Mouse (Mus musculus): Measurements from ENCODE around the gene Golph3.

The Golph3 gene

GRCm38 (mm10) chr15:12318451-12318850, 2.8 kb upstream of the Golph3 start:
- DNase-seq (ENCODE audit: low read depth, low spot score): no peak

DNA sequence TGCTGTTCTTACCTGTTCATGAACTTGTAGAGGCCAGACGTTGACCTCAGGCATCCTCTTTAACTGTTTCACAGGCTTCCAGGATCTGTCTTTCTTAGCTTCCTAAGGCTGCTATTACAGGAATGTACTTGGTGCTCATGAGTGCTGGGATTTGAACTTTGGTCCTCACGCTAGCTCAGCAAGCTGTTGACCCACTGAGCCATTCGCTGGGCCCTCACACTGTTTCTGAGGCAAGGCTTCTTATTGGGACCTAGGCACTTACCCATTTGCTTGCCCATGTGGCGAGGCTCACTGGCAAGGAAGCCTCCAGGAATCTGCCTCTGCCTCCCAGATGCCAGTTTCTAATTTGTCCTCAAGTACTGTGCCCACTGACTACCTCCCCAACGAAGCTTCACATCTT, 1.4 kb upstream of the Golph3 start:
- no peak for DNase-seq (ENCODE audit: low read depth, low spot score)

GRCm38 (mm10) chr15:12320441-12321090, 684 bp upstream of the Golph3 start:
- no peak for DNase-seq (ENCODE audit: low read depth, low spot score)

DNA sequence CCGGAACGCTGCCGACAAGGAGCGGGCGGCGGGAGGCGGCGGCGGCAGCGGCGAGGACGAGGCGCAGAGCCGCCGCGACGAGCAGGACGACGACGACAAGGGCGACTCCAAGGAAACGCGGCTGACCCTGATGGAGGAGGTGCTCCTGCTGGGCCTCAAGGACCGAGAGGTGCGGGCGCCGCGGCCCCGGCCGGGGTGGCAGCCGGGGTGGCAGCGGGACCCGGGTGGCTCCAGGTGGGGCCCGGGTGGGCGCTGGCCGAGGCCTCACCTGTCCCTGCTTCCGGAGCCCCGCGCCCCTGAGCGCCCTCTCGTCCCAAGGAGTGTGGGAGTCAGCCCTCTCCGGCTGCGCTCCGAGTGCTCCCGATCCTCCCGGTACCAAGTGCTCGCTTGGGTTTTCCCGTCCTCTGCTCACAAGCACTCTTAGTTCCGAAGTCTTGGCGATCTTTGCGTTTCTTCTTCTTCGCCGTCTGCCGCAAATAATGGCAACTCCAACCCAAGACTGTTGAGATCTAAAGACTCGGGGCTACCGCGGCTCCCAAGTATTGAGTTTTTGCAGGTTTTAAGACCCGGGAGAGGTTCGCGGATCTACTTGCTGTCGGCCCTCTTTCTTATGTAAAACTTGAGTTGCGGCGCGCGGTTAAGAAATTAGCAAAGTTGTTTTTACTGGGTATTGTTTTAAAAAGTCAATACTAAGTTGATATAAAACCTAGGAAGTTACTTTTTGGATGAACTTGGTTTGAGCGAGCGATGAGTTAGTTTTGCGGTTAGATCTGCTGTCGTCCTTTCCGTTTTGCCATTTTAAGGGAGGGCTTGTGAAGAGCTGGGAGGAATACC, 755 bp downstream of the Golph3 start, which contains the start of gene 1810049J17Rik:
1810049J17Rik (minus strand) TSS at position 112 of the 834 bp plus-strand sequence.
- peak; percentile 67 for DNase-seq (ENCODE audit: low read depth, low spot score)

DNA sequence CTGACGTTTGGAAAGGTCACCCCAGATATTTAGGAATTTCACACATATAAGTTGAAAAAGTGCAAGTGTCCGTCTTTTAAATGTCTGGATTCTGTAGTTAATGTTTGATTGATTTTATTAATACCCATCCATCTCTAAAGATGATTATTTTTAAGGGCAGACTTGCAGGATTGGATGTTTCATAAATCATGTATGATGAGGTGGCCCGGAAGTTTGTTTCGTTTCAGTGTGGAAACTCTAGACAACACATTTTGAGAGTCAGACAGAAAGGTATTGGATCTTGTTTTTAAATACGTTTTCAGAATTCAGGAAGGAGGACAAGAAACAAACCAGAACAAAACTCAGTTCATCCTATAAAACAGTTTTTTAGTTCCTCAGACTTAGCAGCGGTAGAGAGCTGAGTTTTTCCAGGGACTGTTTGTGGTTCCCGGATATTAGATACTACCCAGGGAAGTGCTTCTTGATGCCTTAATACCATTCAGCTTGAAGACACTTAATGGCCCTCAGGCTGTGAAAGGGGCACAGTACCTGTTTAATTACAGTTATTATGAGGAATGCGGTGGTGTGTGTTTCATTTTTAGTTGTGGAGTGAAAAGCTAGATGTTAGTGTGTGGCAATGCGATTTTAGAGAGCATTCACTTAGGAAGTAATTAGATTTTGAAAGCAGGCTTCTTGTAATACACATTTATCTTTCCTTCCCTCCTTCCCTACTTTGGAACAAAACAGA, 1.6 kb downstream of the Golph3 start:
- DNase-seq (ENCODE audit: low read depth, low spot score): peak; percentile 44

- DNase-seq (ENCODE audit: low read depth, low spot score): no peak
Measured at GRCm38 (mm10) chr15:12324326-12324725, 3.1 kb downstream of the Golph3 start.

DNA sequence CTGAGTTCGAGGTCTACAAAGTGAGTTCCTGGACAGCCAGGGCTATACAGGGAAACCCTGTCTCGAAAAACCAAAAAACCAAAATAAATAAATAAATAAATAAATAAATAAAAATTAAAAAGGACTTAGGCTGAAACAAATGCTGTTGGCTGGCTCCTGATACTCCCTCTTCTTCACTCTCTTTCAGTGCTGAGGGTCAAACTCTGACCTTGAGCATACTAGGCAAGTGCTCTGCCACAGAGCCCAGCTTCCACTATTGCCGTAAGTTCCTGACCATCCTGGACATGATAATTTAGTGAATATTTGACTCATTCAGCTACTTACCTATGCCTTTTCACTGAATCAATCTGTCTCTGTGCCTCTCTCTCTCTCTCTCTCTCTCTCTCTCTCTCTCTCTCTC, 9.1 kb downstream of the Golph3 start:
- no peak for DNase-seq (ENCODE audit: low read depth, low spot score)

GRCm38 (mm10) chr15:12330892-12331291, 9.6 kb downstream of the Golph3 start:
- no peak for DNase-seq (ENCODE audit: low read depth, low spot score)

DNA sequence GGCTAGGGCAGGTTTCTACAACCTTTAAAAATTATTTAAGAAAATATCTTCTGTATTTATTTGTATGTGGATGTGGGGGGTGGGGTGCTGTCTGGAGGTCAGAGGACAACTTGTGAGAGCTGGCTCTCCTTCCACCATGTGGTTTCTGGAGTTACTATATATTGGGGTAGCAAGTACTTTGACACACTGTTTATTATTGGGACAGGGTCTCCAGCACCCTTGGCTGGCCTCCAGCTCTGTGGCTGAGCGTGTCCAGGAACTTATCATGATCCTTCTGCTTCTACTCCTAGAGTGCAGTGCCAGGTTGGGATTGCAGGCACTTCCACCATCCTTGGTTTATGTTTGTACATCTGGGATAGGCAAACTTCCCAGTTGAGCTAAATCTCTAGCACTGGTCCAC, 10.1 kb downstream of the Golph3 start:
- DNase-seq (ENCODE audit: low read depth, low spot score): no peak

- no peak for DNase-seq (ENCODE audit: low read depth, low spot score)
Measured at GRCm38 (mm10) chr15:12334381-12334780, 13.1 kb downstream of the Golph3 start.

- DNase-seq (ENCODE audit: low read depth, low spot score): no peak
Measured at GRCm38 (mm10) chr15:12337030-12337778, 16.0 kb downstream of the Golph3 start.

- no peak for DNase-seq (ENCODE audit: low read depth, low spot score)
Measured at GRCm38 (mm10) chr15:12337779-12338137, 16.5 kb downstream of the Golph3 start.

DNA sequence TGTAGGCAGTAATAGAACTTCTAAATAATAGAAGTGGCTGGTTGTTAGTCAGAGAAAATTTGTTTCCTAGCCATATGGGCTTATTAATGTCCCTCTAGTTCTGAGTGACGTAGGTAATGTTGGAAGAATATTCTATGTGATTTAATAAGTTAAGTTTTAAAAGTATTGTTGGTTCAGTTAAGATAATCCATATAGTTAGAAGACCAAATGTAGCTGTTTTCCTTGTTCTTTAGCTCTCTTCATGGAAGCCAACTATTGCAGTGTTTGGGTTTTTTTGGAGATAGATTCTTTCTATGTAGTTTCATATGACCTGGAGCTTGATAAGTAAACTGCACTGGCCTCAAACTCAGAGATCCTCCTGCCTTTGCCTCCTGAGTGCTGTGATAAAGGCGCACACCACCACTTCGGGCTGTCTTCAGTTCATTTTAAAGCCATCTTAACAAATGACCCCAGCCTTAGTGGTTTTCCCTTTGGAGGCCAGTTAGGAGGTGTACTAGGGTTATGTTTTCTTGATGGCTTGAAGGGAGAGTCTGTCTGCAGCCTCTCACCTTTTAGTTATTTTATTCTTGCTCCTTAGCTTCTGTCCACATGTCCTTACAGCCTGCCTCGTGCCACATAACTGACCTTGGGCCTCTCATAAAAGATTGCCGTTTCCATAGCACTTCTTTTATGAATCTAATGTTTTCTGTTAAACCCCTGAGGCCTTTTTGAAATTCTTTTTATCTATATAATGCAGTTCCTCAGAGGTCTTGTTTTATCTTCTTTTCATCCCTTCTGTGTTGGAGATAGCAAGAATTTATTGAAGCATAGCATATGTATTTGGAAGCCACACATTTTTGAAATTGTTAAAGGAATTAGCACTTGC, 19.5 kb downstream of the Golph3 start:
- DNase-seq (ENCODE audit: low read depth, low spot score): no peak

DNA sequence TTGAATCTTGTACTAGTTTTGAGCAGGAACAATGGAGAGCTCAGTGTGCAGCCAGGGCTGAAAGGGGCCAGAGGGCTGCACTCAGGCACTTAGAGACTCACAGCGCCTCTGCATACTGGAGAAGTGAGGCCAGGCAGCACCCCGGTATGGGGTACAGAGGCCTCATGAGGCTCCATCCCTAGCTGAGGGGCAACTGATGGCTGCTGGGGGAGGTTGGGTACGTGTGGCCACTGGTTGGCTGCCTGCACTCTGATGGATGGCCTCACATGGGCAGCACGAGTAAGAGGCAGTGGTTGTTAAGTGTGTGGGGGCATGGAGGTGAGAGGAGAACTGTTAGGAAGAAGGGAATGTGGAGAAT, 20.1 kb downstream of the Golph3 start:
- no peak for DNase-seq (ENCODE audit: low read depth, low spot score)

- DNase-seq (ENCODE audit: low read depth, low spot score): no peak
Measured at GRCm38 (mm10) chr15:12346916-12347315, 25.7 kb downstream of the Golph3 start.

- DNase-seq (ENCODE audit: low read depth, low spot score): peak; percentile 43
Measured at GRCm38 (mm10) chr15:12348950-12349349, 27.7 kb downstream of the Golph3 start.

- DNase-seq (ENCODE audit: low read depth, low spot score): peak; percentile 27
Measured at GRCm38 (mm10) chr15:12349840-12350239, 28.6 kb downstream of the Golph3 start.

DNA sequence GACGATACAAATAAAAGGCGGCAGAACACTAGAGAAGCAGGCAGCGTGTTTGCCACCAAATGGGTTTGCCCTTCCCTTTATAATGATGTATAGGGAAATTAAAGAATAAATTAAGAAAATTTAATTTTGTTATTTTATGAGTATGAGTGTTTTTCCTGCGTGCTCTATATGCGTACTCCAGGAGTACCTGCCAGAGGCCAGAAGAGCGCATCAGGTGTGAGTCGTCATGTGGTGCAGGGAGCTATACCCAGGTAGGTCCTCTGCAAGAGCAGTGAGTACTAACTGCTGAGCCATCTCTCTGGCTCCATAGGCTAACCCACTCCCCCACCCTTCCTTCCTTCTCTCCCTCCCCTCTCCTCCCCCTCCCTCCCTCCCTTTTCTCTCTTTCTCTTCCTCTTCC, 30.2 kb downstream of the Golph3 start:
- DNase-seq (ENCODE audit: low read depth, low spot score): no peak

- no peak for DNase-seq (ENCODE audit: low read depth, low spot score)
Measured at GRCm38 (mm10) chr15:12354281-12354810, 33.1 kb downstream of the Golph3 start.

GRCm38 (mm10) chr15:12355261-12355660, 34.0 kb downstream of the Golph3 start:
- DNase-seq (ENCODE audit: low read depth, low spot score): no peak

- DNase-seq (ENCODE audit: low read depth, low spot score): no peak
Measured at GRCm38 (mm10) chr15:12355907-12356306, 34.7 kb downstream of the Golph3 start.

All from A20 (cell line).